Mouse (Mus musculus): ENCODE results near the gene Slc39a11. TPM values are rescaled to one million over a fixed set of nuclear protein-coding genes. Genes with fewer than 3 reads are reported as not detected.
"Not testable (repeated sequence)": the region's sequence is repeated elsewhere in the genome, so short reads cannot be mapped to it uniquely, and the experiment has no call there.

Gene Slc39a11
- total RNA-seq, 1 experiment from 2014 or later = 13.7 TPM

- no peak for DNase-seq
These were observed 52.2 kb downstream of the Slc39a11 start for GRCm38 (mm10) chr11:113597632-113598031.

GRCm38 (mm10) chr11:113595144-113595543 lies 54.7 kb downstream of the Slc39a11 start:
- no peak for DNase-seq

- DNase-seq = peak; percentile 17
These were observed 60.9 kb downstream of the Slc39a11 start for GRCm38 (mm10) chr11:113588936-113589335.

GRCm38 (mm10) chr11:113586423-113586822 lies 63.5 kb downstream of the Slc39a11 start:
- no peak for DNase-seq

- DNase-seq = no peak
These were observed 65.8 kb downstream of the Slc39a11 start for GRCm38 (mm10) chr11:113583879-113584661.

- DNase-seq = no peak
These were observed 72.7 kb downstream of the Slc39a11 start for GRCm38 (mm10) chr11:113577221-113577620.

GRCm38 (mm10) chr11:113572641-113573040 lies 77.2 kb downstream of the Slc39a11 start:
- no peak for DNase-seq

GRCm38 (mm10) chr11:113571616-113572015 lies 78.3 kb downstream of the Slc39a11 start:
- DNase-seq = no peak

- no peak for DNase-seq
These were observed 80.9 kb downstream of the Slc39a11 start for GRCm38 (mm10) chr11:113568999-113569398.

- DNase-seq = not testable (repeated sequence)
These were observed 82.0 kb downstream of the Slc39a11 start for GRCm38 (mm10) chr11:113567926-113568325.

- DNase-seq = peak; percentile 93
These were observed 84.6 kb downstream of the Slc39a11 start for GRCm38 (mm10) chr11:113565006-113565995.

GRCm38 (mm10) chr11:113562326-113562725 lies 87.6 kb downstream of the Slc39a11 start:
- no peak for DNase-seq

- DNase-seq = no peak
These were observed 89.7 kb downstream of the Slc39a11 start for GRCm38 (mm10) chr11:113560150-113560549.

GRCm38 (mm10) chr11:113558505-113558904 lies 91.4 kb downstream of the Slc39a11 start:
- no peak for DNase-seq

GRCm38 (mm10) chr11:113556142-113556541 lies 93.7 kb downstream of the Slc39a11 start:
- no peak for DNase-seq

- no peak for DNase-seq
These were observed 95.0 kb downstream of the Slc39a11 start for GRCm38 (mm10) chr11:113554701-113555360.

- peak; percentile 56 for DNase-seq
These were observed 95.7 kb downstream of the Slc39a11 start for GRCm38 (mm10) chr11:113554194-113554593.

- no peak for DNase-seq
These were observed 96.3 kb downstream of the Slc39a11 start for GRCm38 (mm10) chr11:113553605-113554004.

GRCm38 (mm10) chr11:113552539-113552938 lies 97.3 kb downstream of the Slc39a11 start:
- no peak for DNase-seq

GRCm38 (mm10) chr11:113546217-113546877 lies 103.5 kb downstream of the Slc39a11 start:
- no peak for DNase-seq

- DNase-seq = no peak
These were observed 105.8 kb downstream of the Slc39a11 start for GRCm38 (mm10) chr11:113544017-113544640.
